Mouse (Mus musculus) intestine, embryonic 14.5 days (tissue): ENCODE results near the gene Slc25a51. TPM values are rescaled to one million over a fixed set of nuclear protein-coding genes. Genes with fewer than 3 reads are reported as not detected.
"Not testable (repeated sequence)": the region's sequence is repeated elsewhere in the genome, so short reads cannot be mapped to it uniquely, and the experiment has no call there.

ENCODE experiments used
- ATAC-seq: fragments of 200-750 bp; cut with Nextera tagmentation; replicated peaks from 2 replicates; pipeline ENCODE4 v1.8.0; 2017; ENCODE audit warnings: low read depth, moderate number of reproducible peaks, moderate TSS enrichment, moderate library complexity; ENCODE audit not compliant: low FRiP score, low TSS enrichment
- DNase-seq: peaks from one replicate; pipeline ENCODE4 v3.0.0-alpha.2; 2018; ENCODE audit warnings: low spot score
- H3K27ac ChIP-seq: fragments of 300-500 bp; sonication (generic); 2 replicates; pipeline ENCODE4 v1.5.1; 2014; ENCODE audit warnings: low read depth, mild to moderate bottlenecking, control low read depth
- H3K27me3 ChIP-seq: fragments of 300-500 bp; sonication (generic); replicated peaks from 2 replicates; pipeline ENCODE4 v1.6.1; 2014; ENCODE audit warnings: low read length, control low read depth; ENCODE audit not compliant: control insufficient read depth, insufficient read depth
- H3K36me3 ChIP-seq: fragments of 300-500 bp; sonication (generic); 2 replicates; pipeline ENCODE4 v1.6.1; 2014; ENCODE audit warnings: low read length, control low read depth; ENCODE audit not compliant: control insufficient read depth, insufficient read depth
- H3K4me1 ChIP-seq: fragments of 300-500 bp; sonication (generic); replicated peaks from 2 replicates; pipeline ENCODE4 v1.6.1; 2014; ENCODE audit warnings: low read length, control low read depth, mixed read lengths; ENCODE audit not compliant: control insufficient read depth, insufficient read depth
- H3K4me2 ChIP-seq: fragments of 300-500 bp; sonication (generic); 2 replicates; pipeline ENCODE4 v1.6.1; 2014; ENCODE audit warnings: low read length
- H3K4me3 ChIP-seq: fragments of 300-500 bp; sonication (generic); 2 replicates; pipeline ENCODE4 v1.5.1; 2014; ENCODE audit warnings: low read depth, low read length, control low read depth, mixed read lengths
- H3K9ac ChIP-seq: fragments of 300-500 bp; sonication (generic); 2 replicates; pipeline ENCODE4 v1.6.1; 2014; ENCODE audit warnings: mild to moderate bottlenecking, low read length
- H3K9me3 ChIP-seq: fragments of 300-500 bp; sonication (generic); 2 replicates; pipeline ENCODE4 v1.6.1; 2016; ENCODE audit warnings: low read length, control low read depth; ENCODE audit not compliant: control insufficient read depth
- WGBS: fragments of 180-500 bp; shearing (Covaris S2); extraction: QIAGEN DNeasy Blood & Tissue Kit; methylation state at CpG from one replicate; pipeline ENCODE4 v1.1.7; 2014; 5-methylcytosine and 5-hydroxymethylcytosine counted together
- microRNA-seq: library from miRNA; unstranded; fragments of <30 nt; microRNA quantifications from one replicate; pipeline ENCODE4, GENCODE M21; 2016
- polyA plus RNA-seq: library from polyadenylated mRNA; unstranded; fragments of >200 nt; fragmentation: Nextera tagmentation; extraction: Ambion mirVana; gene quantifications from 2 replicates; pipeline ENCODE4 v1.2.1, GENCODE M21; 2014

Gene Slc25a51
- polyA plus RNA-seq, 1 experiment from 2014 or later: 46.7 TPM

GRCm38 (mm10) chr4:45382133-45382532 lies 26.4 kb downstream of the Slc25a51 start:
- WGBS: 65% methylated on average over 2 of the region's 2 CpGs
- H3K27ac ChIP-seq, H3K9me3 ChIP-seq, DNase-seq, H3K4me2 ChIP-seq, H3K9ac ChIP-seq, H3K4me3 ChIP-seq, H3K36me3 ChIP-seq, ATAC-seq, H3K27me3 ChIP-seq, H3K4me1 ChIP-seq: not testable (repeated sequence)

DNA sequence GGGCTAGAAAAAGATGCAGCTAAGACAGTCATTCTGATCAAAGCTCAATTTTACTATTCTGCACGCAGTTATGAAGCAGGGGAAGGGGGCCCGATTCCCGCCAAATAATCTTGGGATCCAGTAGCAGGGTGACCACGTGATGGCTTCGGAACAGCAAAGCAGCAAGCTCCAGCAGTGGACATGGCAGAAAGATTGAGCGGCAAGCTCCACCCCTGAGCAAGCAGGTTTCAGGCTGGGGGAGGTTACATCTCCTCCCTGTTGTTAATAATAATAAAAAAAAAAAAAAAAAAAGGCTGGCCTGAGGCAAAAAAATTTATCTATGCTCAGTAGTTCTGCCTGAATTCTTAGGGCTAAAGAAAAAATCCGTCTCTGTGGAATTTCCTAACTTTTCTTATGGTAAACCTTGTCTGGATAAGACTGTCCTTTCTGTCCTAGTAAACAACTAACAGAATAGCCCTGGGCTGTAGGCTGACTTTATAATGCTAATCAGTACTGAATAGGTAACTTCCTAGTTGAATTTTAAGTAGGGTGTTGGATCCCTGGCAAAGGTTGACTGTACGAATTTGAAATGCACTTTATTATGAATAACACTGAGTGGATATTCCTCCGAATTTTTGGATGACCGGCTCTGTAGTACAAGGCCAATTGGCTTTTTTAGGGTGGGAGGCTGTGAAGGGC lies 27.5 kb downstream of the Slc25a51 start:
- ATAC-seq: not testable (repeated sequence)
- 91% methylated on average over 10 of the region's 10 CpGs for WGBS

DNA sequence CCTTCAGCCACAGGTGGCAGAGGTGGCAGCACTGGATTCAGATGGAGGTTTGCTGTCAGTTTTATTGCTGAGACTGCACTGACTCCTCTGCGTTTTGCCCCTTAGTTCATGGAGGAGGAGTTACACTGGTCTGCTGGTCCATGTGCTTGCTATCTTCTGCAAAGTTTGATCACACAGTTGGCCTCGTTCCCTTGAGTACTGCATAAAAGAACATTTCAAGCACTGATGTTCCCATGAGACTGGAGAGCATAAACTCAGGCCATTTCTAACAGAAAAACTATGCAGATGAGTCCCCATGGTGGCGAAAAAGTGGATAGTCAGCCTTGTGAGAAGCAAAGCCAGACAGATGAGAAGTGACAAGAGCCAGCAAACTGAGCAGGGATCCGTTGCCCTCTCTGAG lies 32.0 kb downstream of the Slc25a51 start:
- no peak for DNase-seq
- 81% methylated on average over 4 of the region's 4 CpGs for WGBS

More for the DNA sequence above, 27.5 kb downstream of the Slc25a51 start:
- H3K4me1 ChIP-seq, H3K36me3 ChIP-seq, DNase-seq, H3K27ac ChIP-seq, H3K9ac ChIP-seq, H3K4me3 ChIP-seq, H3K4me2 ChIP-seq, H3K9me3 ChIP-seq, H3K27me3 ChIP-seq: not testable (repeated sequence)

DNA sequence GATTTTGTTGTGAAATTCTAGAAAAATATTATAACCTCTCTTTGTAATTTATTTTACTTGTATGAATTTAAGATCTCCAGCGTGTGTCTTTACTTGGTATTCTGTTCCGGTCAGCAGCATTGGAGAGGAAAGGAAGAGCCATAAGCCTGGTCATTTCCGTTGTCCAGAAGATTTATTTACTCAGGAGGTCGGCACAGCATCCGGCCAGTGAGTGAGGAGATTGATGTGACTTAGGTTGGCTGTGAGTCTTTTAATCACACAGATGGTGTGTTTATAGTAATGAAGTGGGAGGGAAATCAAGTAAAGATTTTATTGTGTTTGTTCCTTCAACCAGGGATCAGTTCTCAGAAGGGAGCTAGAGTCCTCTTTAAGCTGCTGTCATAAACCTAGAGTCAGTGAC lies 33.7 kb downstream of the Slc25a51 start:
- Histone ChIP-seq H3K27me3 (no peaks in the 10 kb centered on the region), H3K4me3 (no peak overlapping the region), H3K27ac (no peak overlapping the region), H3K36me3 (peaks cover 61% of the 10 kb centered on the region), H3K4me1 (no peaks in the 10 kb centered on the region), H3K4me2 (no peak overlapping the region), H3K9me3 (no peaks in the 10 kb centered on the region), H3K9ac (no peak overlapping the region)
- DNase-seq (no peak), ATAC-seq (no peak)
- 63% methylated on average over 5 of the region's 5 CpGs for WGBS

More for the DNA sequence above, 32.0 kb downstream of the Slc25a51 start:
- Histone ChIP-seq H3K36me3 (peaks cover 48% of the 10 kb centered on the region), H3K9ac (no peak overlapping the region), H3K27ac (no peak overlapping the region), H3K4me1 (no peaks in the 10 kb centered on the region), H3K9me3 (no peaks in the 10 kb centered on the region), H3K27me3 (no peaks in the 10 kb centered on the region), H3K4me3 (no peak overlapping the region), H3K4me2 (no peak overlapping the region)
- no peak for ATAC-seq

DNA sequence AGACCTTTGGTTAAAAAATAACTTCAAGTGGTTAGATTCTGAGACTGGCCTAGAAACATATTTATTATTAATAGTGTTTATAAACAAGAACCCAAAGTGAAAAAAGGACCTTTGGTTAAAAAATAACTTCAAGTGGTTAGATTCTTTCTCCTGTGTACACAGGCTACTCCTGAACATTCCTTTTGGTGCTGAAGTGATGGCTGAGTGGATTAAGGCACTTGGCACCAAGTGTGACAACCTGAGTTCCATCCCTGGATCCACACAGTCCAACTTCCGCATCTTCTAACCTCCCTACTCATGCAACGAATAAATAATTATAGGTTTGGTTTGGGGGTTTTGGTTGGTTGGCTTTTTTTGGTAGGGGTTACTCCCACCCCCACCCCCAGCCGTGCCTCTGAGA lies 37.3 kb downstream of the Slc25a51 start:
- Histone ChIP-seq H3K4me3 (no peak overlapping the region), H3K36me3 (peaks cover 54% of the 10 kb centered on the region), H3K9me3 (no peaks in the 10 kb centered on the region), H3K4me2 (no peak overlapping the region), H3K9ac (no peak overlapping the region), H3K4me1 (no peaks in the 10 kb centered on the region), H3K27ac (no peak overlapping the region), H3K27me3 (no peaks in the 10 kb centered on the region)
- DNase-seq (no peak), ATAC-seq (no peak)
- WGBS: 85% methylated on average over 3 of the region's 3 CpGs

GRCm38 (mm10) chr4:45356653-45357052 lies 51.9 kb downstream of the Slc25a51 start:
- Histone ChIP-seq H3K4me2 (no peak overlapping the region), H3K36me3 (peaks cover 42% of the 10 kb centered on the region), H3K9ac (no peak overlapping the region), H3K27ac (no peak overlapping the region), H3K4me3 (no peak overlapping the region), H3K27me3 (no peaks in the 10 kb centered on the region), H3K4me1 (no peaks in the 10 kb centered on the region), H3K9me3 (no peaks in the 10 kb centered on the region)
- DNase-seq (no peak), ATAC-seq (no peak)
- 85% methylated on average over 3 of the region's 3 CpGs for WGBS

Small RNA genes lying within 50 kb of the gene (microRNA-seq; reads per million reads assigned to microRNA genes)
- gene Gm25692: not detected

Other genes starting within 250 kb of the Slc25a51 start
- gene Frmpd1, start 223.9 kb downstream of the Slc25a51 start, polyA plus RNA-seq: 0.87 and 1.0 TPM in 2 replicates
- gene Trmt10b, start 111.6 kb downstream of the Slc25a51 start, polyA plus RNA-seq: 18.8 and 19.8 TPM in 2 replicates
- 14.2 and 15.8 TPM in 2 replicates for gene Dcaf10, start 66.7 kb downstream of the Slc25a51 start, polyA plus RNA-seq
- 85.2 and 87.9 TPM in 2 replicates for gene Exosc3, start 66.0 kb downstream of the Slc25a51 start, polyA plus RNA-seq
- gene Shb, start 123.7 kb upstream of the Slc25a51 start, polyA plus RNA-seq: 5.3 and 7.3 TPM in 2 replicates